Mouse (Mus musculus): ENCODE measurements at regions not wholly inside any gene's neighbourhood (a gene's known extent, or its start where the extent isn't known, plus 50 kb on each side); places are given as distances from the start of the nearest gene placed in this dataset.
A peak's percentile ranks its signal among the peaks of the same experiment; 100 is the strongest.

- no peak for DNase-seq (ENCODE audit: low spot score in 2 of 2)
- intact Hi-C loops (cut with DNase I), result no loop called here
Observed at GRCm38 (mm10) chr7:95787951-95788350, 383.1 kb upstream of the Tenm4 start.

- DNase-seq (ENCODE audit: low spot score in 2 of 2), result no peak
- intact Hi-C loops (cut with DNase I), result no loop called here
Observed at GRCm38 (mm10) chr7:95789424-95789823, 381.6 kb upstream of the Tenm4 start.

- peak; percentile 14 to 16 for DNase-seq (ENCODE audit: low spot score in 2 of 2)
- intact Hi-C loops (cut with DNase I), result no loop called here
Observed at GRCm38 (mm10) chr7:95799022-95799421, 372.0 kb upstream of the Tenm4 start.

GRCm38 (mm10) chr7:95809626-95810025 lies 361.4 kb upstream of the Tenm4 start:
- no peak for DNase-seq (ENCODE audit: low spot score in 2 of 2)
- intact Hi-C loops (cut with DNase I), result loop anchor here (1.0 kb wide), 1 partner anchor 39 kb away; no protein-coding TSS in a partner anchor

- DNase-seq (ENCODE audit: low spot score in 2 of 2), result no peak
Observed at GRCm38 (mm10) chr7:95810096-95810495, 360.9 kb upstream of the Tenm4 start.

GRCm38 (mm10) chr7:95814865-95815264 lies 356.2 kb upstream of the Tenm4 start:
- no peak for DNase-seq (ENCODE audit: low spot score in 2 of 2)
- intact Hi-C loops (cut with DNase I), result no loop called here

More at GRCm38 (mm10) chr7:95810096-95810495, 360.9 kb upstream of the Tenm4 start:
- intact Hi-C loops (cut with DNase I), result no loop called here

GRCm38 (mm10) chr7:95823539-95823938 lies 347.5 kb upstream of the Tenm4 start:
- intact Hi-C loops (cut with DNase I), result no loop called here

GRCm38 (mm10) chr7:95829889-95830288 lies 341.2 kb upstream of the Tenm4 start:
- intact Hi-C loops (cut with DNase I), result no loop called here
- DNase-seq (ENCODE audit: low spot score in 2 of 2), result no peak

More at GRCm38 (mm10) chr7:95823539-95823938, 347.5 kb upstream of the Tenm4 start:
- no peak for DNase-seq (ENCODE audit: low spot score in 2 of 2)

- intact Hi-C loops (cut with DNase I), result no loop called here
Observed at GRCm38 (mm10) chr7:95834236-95834919, 336.7 kb upstream of the Tenm4 start.

GRCm38 (mm10) chr7:95840476-95840875 lies 330.6 kb upstream of the Tenm4 start:
- DNase-seq (ENCODE audit: low spot score in 2 of 2), result no peak
- intact Hi-C loops (cut with DNase I), result no loop called here

More at GRCm38 (mm10) chr7:95834236-95834919, 336.7 kb upstream of the Tenm4 start:
- no peak for DNase-seq (ENCODE audit: low spot score in 2 of 2)

- DNase-seq (ENCODE audit: low spot score in 2 of 2), result no peak
- intact Hi-C loops (cut with DNase I), result no loop called here
Observed at GRCm38 (mm10) chr7:95849874-95850273, 321.2 kb upstream of the Tenm4 start.

GRCm38 (mm10) chr7:95852630-95853029 lies 318.4 kb upstream of the Tenm4 start:
- intact Hi-C loops (cut with DNase I), result no loop called here
- no peak for DNase-seq (ENCODE audit: low spot score in 2 of 2)

GRCm38 (mm10) chr7:95853225-95853812 lies 317.7 kb upstream of the Tenm4 start:
- intact Hi-C loops (cut with DNase I), result no loop called here
- DNase-seq (ENCODE audit: low spot score in 2 of 2), result peak; percentile 11 to 83

GRCm38 (mm10) chr7:95858247-95858646 lies 312.8 kb upstream of the Tenm4 start:
- DNase-seq (ENCODE audit: low spot score in 2 of 2), result peak in 1 of 2 experiments; percentile 25
- intact Hi-C loops (cut with DNase I), result loop anchor here (2.0 kb wide), 1 partner anchor 369 kb away; no protein-coding TSS in a partner anchor

GRCm38 (mm10) chr7:95864233-95864632 lies 306.8 kb upstream of the Tenm4 start:
- intact Hi-C loops (cut with DNase I), result no loop called here
- no peak for DNase-seq (ENCODE audit: low spot score in 2 of 2)

- no peak for DNase-seq (ENCODE audit: low spot score in 2 of 2)
- intact Hi-C loops (cut with DNase I), result loop anchor here (5.0 kb wide), 1 partner anchor 342 kb away; no protein-coding TSS in a partner anchor
Observed at GRCm38 (mm10) chr7:95865270-95865669, 305.8 kb upstream of the Tenm4 start.

GRCm38 (mm10) chr7:95868753-95869152 lies 302.3 kb upstream of the Tenm4 start:
- no peak for DNase-seq (ENCODE audit: low spot score in 2 of 2)
- intact Hi-C loops (cut with DNase I), result loop anchor here (5.0 kb wide), 1 partner anchor 339 kb away; no protein-coding TSS in a partner anchor

- DNase-seq (ENCODE audit: low spot score in 2 of 2), result no peak
Observed at GRCm38 (mm10) chr7:95880576-95881267, 290.3 kb upstream of the Tenm4 start.

GRCm38 (mm10) chr7:95901524-95901923 lies 269.5 kb upstream of the Tenm4 start:
- intact Hi-C loops (cut with DNase I), result no loop called here
- no peak for DNase-seq (ENCODE audit: low spot score in 2 of 2)

More at GRCm38 (mm10) chr7:95880576-95881267, 290.3 kb upstream of the Tenm4 start:
- intact Hi-C loops (cut with DNase I), result no loop called here

- DNase-seq (ENCODE audit: low spot score in 2 of 2), result peak; percentile 17 to 76
- intact Hi-C loops (cut with DNase I), result loop anchor here (10.0 kb wide), 1 partner anchor 150 kb away; no protein-coding TSS in a partner anchor
Observed at GRCm38 (mm10) chr7:95914406-95915080, 256.5 kb upstream of the Tenm4 start.

Data from left cerebral cortex, postnatal 25 days (tissue).